Mouse (Mus musculus): ENCODE data around the gene Tbc1d7.

- TF ChIP-seq CTCF (conservative IDR thresholded peaks at IDR 0.05; ENCODE audit: low read length) (no peak), POU5F1 (IDR thresholded peaks at IDR 0.05; ENCODE audit: borderline replicate concordance, low read length) (no peak), NANOG (IDR thresholded peaks at IDR 0.05; ENCODE audit: borderline replicate concordance, low read length) (no peak)
These were observed 22.0 kb upstream of the Tbc1d7 start for GRCm38 (mm10) chr13:43193266-43193665.
